Mouse (Mus musculus) mesoderm, embryonic 11.5 days (tissue): Measurements from ENCODE around the gene Ryr2.
"Not testable (repeated sequence)": the region's sequence is repeated elsewhere in the genome, so short reads cannot be mapped to it uniquely, and the experiment has no call there.

ENCODE experiments used
- DNase-seq: peaks from one replicate; pipeline ENCODE4 v3.0.0-alpha.2; 2012; ENCODE audit warnings: low read depth, low spot score

Ryr2 gene

GRCm38 (mm10) chr13:11880503-11881227 is 226.1 kb downstream of the Ryr2 start:
- no peak for DNase-seq

- no peak for DNase-seq
Observed at GRCm38 (mm10) chr13:11879037-11879436, 227.7 kb downstream of the Ryr2 start.

DNA sequence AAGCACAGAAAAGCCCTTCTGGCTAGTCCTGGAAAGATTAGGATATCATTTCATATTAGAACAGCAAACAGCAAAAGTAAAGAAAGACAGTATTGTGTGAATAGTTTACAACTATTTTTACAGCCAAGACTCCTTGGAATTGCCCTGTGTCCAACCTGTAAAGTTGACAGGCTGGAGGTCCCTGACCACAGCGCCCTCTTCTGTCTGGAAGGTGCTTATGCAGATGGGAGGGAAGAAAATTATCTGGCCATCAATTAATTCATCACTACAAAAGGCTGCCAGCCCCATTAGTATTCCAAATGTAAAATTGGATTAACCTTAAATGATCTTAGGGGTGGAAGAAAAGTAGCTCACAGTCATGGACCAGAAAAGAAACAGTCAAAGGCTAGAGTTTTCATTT is 231.9 kb downstream of the Ryr2 start:
- no peak for DNase-seq

- DNase-seq = no peak
Observed at GRCm38 (mm10) chr13:11869971-11870370, 236.8 kb downstream of the Ryr2 start.

DNA sequence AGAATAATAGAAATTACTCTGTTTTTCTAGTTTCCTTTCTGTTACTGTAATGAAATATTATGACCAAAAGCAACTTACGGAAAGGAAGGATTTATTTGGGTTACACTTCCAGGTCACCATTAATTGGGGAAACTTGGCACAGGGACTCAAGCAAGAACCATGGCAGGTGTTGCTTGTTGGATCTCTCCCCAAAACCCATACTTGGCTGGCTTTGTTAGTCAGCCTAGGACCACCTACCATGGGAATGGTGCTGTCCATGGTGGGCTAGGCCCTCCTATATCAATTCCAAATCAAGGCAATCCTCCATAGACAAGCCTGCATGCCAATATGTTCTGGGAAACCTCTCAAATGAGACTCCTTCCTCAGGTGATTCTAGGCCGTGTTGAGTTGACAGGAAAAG is 237.3 kb downstream of the Ryr2 start:
- DNase-seq = no peak

- DNase-seq = no peak
Observed at GRCm38 (mm10) chr13:11868979-11869378, 237.8 kb downstream of the Ryr2 start.

DNA sequence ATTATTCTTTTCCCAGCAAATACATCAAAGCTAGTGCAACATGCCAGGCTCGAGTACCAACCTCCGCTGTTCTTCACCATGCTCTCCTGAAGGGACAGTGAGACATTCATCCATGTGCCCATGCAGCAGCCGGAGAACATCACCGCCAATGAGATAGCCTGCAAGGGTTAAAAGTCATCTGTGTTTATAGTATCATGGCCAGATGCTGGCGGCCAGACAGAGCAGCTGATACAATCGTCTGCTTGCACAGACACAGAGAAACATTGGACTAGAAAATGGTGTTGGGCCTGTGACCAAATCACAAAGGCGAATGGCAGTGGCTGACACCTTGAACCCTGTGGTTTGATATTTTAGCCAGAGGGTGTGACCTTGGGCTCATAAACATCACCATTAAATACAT is 238.7 kb downstream of the Ryr2 start:
- DNase-seq = no peak

DNA sequence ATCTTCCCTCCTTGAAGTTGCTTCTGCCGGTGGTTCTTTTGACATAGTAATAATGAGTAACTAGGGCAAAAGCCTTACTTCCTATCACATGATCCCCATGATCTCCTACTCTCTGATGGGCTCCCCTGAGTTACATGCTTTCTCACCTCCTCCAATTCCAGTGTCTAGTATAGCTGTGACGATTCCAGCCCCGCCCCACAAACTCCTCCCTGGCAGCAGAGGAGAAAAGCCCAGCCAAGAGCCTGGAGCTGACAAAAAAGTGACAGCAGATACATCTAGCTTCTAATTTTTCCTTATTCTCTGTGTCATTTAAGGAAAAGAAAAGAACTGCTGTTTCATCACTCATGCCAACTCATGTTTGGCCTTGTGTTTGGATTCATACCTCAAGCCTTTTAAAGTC is 241.5 kb downstream of the Ryr2 start:
- no peak for DNase-seq

- no peak for DNase-seq
Observed at GRCm38 (mm10) chr13:11851691-11852090, 255.1 kb downstream of the Ryr2 start.

DNA sequence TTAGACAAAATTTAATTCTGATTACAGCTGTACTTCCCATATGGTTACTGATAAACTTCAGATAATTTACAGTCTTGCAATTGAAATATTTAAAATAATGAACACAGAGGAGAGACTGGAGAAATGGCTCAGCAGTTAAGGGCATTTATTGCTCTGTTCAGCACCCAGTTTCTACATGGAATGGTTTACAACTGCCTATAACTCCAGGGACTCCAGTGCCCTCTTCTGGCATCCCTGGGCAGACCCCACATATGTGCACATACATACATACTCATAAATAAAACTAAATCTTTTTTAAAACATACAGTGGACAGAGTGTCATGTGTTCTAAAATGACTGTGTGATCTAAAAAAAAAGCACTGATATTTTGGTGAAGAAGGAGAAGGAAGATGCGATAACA is 262.9 kb downstream of the Ryr2 start:
- DNase-seq = no peak

- no peak for DNase-seq
Observed at GRCm38 (mm10) chr13:11837870-11838269, 268.9 kb downstream of the Ryr2 start.

GRCm38 (mm10) chr13:11837152-11837551 is 269.6 kb downstream of the Ryr2 start:
- no peak for DNase-seq

GRCm38 (mm10) chr13:11836304-11837078 is 270.3 kb downstream of the Ryr2 start:
- no peak for DNase-seq

DNA sequence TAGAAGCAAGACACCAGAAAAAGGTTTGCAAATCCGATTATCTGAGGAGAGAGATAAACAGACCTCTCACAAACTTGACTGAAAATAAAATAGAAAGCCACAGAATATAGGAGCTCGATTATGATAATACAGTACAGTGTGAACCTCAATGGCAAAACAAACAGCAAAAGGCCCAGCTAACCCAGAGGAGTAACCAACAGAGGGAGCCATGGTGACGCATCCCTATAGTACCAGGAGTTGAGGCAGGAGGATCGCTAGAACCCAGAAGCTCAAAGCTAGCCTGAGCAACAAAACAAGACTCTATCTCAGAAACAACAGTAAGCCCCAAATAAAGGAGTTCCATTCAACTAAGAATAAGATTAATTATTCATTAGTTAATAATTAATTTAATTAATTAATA is 275.5 kb downstream of the Ryr2 start:
- DNase-seq = no peak

DNA sequence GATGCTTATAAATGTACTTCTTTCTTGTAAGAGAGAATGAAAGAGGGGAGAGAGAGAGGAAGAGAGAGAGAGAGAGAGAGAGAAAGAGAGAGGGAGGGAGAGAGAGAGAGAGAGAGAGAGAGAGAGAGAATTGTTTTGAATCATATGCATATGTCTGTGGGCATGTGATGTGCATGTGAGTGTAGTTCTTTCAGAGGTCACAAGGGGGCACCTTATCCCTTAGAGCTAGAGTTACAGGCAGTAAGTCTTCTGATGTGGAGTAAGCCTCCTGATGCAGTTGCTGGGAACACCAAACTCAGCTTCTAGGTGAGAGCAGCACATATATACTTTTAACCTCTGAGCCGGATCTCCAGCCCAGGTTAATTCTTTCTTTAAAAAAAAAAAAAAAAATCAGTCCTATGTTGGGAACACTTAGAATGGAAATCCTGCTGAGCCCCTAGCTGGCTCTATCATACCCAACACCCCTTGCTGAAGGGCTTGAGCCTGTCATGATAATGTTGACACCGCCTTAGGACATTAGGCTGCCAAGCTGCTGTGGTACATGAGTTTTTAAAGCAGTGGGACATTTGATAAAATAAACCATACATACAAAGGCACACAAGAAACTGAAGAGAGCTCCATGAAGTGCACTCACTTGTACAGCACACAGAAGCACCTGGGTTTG is 281.1 kb downstream of the Ryr2 start:
- peak; percentile 8 for DNase-seq

DNA sequence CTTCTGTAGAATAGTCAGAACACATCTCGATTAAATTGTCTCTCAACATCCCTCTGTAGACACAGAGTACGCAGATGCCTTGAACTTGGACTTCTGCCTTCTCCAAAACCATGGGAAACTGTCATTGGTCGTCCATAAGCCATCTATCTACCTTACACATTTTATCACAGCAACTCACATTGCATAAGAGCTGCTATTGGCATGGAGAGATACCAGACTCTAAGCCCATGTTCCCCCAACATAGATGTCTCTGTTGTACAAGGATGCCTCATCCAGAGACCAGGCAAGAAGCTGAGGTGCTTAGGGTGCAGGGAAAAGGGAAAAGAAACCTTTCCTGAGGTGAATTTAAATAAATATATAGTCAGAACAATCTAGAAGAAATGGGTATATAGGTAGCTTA is 288.0 kb downstream of the Ryr2 start:
- no peak for DNase-seq

GRCm38 (mm10) chr13:11809365-11809764 is 297.4 kb downstream of the Ryr2 start:
- DNase-seq = not testable (repeated sequence)

DNA sequence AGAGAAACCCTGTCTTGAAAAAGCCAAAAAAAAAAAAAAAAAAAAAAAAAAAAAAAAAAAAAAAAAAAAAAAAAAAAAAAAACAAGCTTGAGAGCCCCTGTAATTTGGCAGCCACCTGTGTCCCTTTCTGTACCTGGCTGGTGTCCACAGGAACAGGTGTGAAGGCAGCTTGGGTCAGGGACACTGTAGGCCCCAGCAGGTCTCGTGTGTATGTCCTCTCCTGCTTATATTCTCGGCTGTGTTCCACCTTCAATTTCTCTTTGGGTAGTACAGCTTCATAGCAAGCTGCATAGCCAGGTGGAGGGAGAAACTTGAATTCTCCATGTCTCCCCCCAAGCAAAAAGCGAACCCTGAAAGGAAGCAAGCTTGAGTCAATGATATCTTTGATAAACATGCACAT is 314.2 kb downstream of the Ryr2 start:
- DNase-seq = no peak

GRCm38 (mm10) chr13:11790536-11790935 is 316.2 kb downstream of the Ryr2 start:
- DNase-seq = no peak

DNA sequence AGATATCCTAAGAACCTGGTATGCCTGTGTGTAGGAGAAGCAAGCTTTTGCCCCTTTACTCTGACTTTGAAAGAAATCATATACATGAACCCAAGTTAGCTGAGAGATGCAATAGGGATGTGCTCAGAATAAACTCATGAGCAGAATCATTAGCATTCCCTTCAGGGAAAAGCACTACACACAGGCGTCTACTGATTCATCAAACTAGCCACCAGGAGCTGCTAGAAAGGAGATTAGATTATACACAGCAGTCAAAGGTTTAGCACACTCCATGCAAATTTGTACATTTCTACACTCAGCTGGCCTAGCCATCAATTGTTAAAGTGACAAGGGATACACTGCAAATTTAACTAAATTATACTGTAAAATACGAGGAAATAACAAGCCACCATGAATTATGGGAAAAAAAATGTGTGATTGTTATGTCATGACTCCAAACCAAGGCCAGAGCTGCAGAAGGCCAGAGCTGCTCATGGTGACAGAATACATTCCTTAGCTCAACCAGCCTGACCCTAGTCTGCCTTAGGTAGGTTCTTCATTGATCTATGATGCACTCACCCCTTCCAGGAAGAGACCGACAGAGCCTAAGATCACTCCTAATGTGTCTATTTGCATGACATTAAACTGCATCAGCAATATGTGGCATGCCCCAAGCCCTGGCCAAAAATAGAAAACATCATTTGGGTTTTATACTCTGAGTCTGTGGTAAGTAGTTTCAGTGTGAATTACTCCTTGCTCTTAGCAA is 324.2 kb downstream of the Ryr2 start:
- no peak for DNase-seq

DNA sequence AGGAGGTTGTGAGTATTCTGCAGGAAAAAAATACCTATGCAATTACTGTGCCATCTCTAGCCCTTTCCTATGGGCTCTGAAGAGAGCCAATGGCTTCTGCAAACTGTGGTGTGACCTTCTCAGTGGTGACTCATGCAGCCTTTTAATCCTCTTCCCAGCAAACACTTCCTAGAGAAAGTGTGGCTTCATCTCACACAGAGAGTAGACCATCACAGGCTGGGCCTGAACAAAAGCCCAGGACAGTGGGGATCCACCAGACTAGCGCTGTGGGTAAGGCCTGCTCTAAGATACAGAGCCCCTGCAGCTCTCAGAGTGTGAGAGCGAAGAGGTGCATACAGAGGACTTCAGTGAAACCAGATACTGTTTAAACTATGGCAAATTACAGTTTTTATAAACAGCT is 325.7 kb downstream of the Ryr2 start:
- DNase-seq = no peak

DNA sequence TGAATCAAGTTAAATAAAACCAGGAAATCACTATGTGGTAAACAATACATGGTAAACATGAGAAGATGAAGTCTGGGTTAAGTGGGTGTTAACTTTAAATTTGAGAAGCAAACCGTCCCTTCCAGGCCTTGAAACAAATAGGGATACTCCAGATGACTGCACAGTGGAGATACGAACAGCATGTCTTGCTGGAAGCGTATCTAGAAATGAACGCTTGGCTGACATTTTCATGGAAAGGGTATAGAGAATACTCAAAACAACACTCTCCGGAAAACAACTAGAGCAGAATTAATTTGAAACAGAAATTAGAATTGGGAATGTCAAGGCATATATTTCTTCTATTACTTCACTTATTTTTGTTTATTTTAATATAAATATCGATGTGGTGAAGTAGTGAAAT is 329.0 kb downstream of the Ryr2 start:
- DNase-seq = no peak
